Mouse (Mus musculus): ENCODE data around the gene Plxna4.
"Not testable (repeated sequence)": the region's sequence is repeated elsewhere in the genome, so short reads cannot be mapped to it uniquely, and the experiment has no call there.

Gene Plxna4

DNA sequence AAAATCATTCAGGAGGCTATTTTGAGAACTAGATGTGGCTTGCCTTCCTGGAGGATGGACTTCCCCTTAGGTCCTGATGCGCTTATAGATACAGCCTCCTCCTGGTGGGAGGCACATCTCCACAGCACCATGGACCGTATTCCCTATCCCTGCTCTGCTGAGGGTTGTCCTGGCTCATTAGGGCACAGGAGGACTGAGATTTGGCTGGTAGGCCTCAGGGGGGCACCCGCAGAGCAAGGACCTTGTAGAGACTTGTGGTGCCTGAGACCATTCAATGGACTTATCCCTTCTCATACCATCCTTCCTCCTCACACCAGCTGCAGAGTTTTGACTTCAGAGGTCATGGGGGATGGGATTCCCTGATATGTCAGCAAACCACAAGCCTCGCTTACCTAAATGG, 47.8 kb downstream of the Plxna4 start:
- no peak for DNase-seq (ENCODE audit: low spot score in 2 of 2)

DNA sequence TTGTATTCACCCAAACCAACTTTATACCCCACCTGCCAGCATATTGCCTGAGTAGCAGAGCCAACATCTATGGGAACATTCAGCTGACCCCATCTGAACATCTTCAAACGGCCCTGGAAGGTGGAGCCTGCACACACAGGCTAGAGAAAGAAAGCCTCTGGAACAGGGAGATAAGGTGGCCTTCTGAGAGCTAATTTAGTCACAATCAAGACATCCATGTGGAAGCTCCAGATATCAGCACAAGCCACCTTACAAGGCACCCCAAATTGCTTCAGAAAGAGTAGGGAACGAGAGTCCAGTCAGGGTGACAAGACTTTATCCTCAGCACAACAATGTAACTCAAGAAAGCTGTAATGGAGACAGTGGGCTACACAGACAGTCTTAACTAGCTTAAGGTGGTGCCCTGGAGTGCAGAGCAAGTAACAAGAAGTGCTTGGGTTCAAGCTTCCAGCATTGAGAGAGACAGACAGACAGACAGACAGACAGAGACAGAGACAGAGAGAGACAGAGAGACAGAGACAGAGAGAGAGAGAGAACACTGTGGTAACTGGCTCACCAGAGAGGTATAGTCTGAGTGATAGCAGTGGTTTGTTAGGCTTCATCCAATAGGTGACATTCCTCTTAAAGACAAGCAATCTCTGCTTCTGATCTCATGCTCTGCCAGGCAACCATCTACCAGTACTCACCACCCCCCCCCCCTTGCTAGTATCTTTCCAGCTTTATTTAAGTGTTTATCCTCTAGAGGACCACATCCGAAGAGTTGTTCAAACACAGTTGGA, 53.8 kb downstream of the Plxna4 start:
- DNase-seq (ENCODE audit: low spot score in 2 of 2): no peak

DNA sequence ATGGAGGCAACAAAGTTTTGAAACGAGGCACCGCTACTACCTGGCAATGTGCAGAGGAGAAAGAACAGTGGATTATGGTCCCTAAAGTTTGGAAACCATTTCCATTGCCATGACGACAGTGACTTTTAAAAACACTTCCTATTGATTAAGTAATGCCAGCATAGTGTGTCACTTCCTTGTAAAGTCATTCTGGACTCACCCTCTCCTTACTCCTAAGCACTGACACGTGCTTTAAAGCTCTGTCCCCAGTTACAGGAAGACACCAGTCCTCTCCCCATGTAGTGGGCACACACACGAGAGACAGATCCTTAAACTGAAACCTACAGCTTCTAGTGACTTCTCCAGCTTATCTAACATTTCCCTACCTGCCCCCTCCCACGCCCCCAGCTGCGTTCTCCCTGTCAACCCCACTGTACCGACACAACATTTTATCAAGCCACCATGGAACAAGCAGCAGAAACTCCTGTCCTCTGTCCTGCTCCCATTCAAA, 59.9 kb downstream of the Plxna4 start:
- no peak for DNase-seq (ENCODE audit: low spot score in 2 of 2)

GRCm38 (mm10) chr6:32527518-32527917, 60.5 kb downstream of the Plxna4 start:
- no peak for DNase-seq (ENCODE audit: low spot score in 2 of 2)

- no peak for DNase-seq (ENCODE audit: low spot score in 2 of 2)
These were observed 61.2 kb downstream of the Plxna4 start for GRCm38 (mm10) chr6:32526762-32527161.

- no peak for DNase-seq (ENCODE audit: low spot score in 2 of 2)
These were observed 67.9 kb downstream of the Plxna4 start for GRCm38 (mm10) chr6:32520097-32520496.

GRCm38 (mm10) chr6:32518617-32519016, 69.4 kb downstream of the Plxna4 start:
- DNase-seq (ENCODE audit: low spot score in 2 of 2): no peak

GRCm38 (mm10) chr6:32514096-32514495, 73.9 kb downstream of the Plxna4 start:
- no peak for DNase-seq (ENCODE audit: low spot score in 2 of 2)

DNA sequence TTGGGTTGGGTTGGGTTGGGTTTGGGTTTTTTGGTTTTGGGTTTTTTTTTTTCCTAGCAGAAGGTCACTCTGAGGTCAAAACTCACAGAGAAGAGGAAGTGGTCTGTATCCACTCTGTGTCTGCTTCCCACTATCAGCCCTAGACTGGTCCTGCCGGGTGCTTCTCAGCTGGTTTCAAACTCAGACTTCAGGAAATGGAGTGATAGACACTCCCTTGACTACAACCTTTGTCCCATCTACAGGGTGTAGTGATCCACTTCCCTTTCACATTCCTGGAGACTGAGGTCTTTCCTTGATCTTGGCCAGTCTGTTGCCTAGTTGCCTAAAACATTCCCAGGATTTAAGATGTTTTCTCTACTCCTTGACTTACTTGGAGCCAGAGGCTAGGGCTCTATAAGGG, 76.0 kb downstream of the Plxna4 start:
- DNase-seq (ENCODE audit: low spot score in 2 of 2): no peak

- DNase-seq (ENCODE audit: low spot score in 2 of 2): no peak
These were observed 77.1 kb downstream of the Plxna4 start for GRCm38 (mm10) chr6:32510924-32511323.

DNA sequence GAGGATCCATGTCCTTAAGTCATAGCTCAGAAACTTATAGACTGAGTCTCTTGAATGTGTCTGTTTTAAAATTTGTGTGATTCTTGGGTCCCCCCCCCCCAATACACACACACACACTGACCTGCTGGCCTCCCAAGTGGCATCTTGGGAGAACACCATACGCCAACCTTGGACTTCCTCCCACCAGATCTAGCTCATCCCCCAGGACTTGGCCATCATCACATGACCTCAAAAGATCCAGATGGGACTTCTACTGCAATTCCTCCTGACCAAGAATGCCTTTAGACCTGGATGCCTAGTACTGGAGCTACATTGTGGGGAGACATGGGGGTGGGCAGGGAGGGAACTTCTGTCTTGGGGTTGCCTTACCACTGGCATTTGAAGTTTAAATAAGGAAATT, 77.5 kb downstream of the Plxna4 start:
- no peak for DNase-seq (ENCODE audit: low spot score in 2 of 2)

- no peak for DNase-seq (ENCODE audit: low spot score in 2 of 2)
These were observed 78.9 kb downstream of the Plxna4 start for GRCm38 (mm10) chr6:32509046-32509445.

GRCm38 (mm10) chr6:32504963-32505362, 83.0 kb downstream of the Plxna4 start:
- DNase-seq (ENCODE audit: low spot score in 2 of 2): no peak

DNA sequence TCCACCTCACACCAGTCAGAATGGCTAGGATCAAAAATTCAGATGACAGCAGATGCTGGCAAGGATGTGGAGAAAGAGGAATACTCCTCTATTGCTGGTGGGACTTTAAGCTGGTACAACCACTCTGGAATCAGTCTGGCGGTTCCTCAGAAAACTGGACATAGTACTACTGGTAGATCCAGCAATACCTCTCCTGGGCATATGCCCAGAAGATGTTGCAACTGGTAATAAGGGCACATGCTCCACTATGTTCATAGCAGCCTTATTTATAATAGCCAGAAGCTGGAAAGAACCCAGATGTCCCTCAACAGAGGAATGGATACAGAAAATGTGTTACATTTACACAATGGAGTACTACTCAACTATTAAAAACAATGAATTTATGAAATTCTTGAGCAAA, 86.8 kb downstream of the Plxna4 start:
- DNase-seq (ENCODE audit: low spot score in 2 of 2): not testable (repeated sequence)

GRCm38 (mm10) chr6:32498106-32498505, 89.9 kb downstream of the Plxna4 start:
- DNase-seq (ENCODE audit: low spot score in 2 of 2): no peak

GRCm38 (mm10) chr6:32496109-32496508, 91.9 kb downstream of the Plxna4 start:
- no peak for DNase-seq (ENCODE audit: low spot score in 2 of 2)

- no peak for DNase-seq (ENCODE audit: low spot score in 2 of 2)
These were observed 92.5 kb downstream of the Plxna4 start for GRCm38 (mm10) chr6:32495532-32495931.

DNA sequence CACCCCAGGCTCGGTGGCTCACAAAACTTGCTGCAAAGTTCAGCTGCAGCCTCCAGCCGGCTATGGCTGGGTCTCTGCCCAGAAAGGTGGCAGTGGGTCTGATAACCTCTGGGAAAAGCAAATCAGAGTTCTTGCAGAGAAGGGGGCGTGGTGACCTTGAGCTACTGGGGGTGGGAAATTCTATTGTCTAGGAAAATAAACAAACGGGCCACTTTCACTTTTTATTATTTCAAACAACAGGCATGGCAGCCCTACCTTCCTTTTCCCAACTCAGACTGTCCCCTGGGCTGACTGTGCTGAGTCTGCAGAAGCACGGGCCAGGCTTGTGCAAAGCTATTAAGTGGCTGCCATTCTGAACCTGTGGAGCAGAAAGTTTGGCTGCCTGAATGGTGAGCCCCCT, 94.4 kb downstream of the Plxna4 start:
- no peak for DNase-seq (ENCODE audit: low spot score in 2 of 2)

DNA sequence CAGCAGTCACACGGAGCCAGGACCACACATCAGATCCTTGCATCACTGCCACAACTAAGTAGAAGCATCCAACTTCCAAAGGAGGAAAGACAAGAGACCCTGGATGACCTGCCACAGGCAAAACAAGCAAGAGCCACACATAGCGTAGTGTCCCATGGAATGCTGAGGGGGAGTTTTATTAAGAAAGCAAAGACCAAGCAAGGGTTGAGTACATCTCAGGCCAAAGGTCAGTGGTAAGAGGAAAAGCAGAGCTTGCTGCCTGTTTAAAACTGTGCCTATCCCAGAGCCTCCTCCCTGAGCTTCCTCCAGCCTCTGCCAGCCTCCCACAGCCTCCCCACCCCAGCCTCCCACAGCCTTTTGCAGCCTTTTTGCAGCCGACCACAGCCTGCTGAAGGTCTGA, 100.9 kb downstream of the Plxna4 start:
- no peak for DNase-seq (ENCODE audit: low spot score in 2 of 2)

DNA sequence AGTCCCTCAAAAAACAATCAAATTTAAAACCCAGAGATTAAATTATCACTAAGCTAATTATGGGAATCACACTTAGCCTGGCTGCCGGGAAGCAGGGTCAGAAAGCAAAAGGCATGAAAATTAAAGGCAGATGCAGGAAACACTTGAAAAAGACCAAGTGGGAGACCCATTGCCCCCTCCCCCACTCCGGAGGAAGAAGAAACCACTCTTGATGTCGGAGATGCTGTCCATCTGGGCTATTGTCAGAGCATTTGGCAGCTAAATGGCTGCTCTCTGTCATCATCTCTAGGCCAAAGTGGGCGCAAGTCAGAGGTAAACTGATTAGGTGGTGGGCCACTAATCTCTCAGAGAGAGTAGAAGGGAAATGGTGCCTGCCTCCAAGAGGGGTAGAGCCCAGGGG, 105.5 kb downstream of the Plxna4 start:
- DNase-seq (ENCODE audit: low spot score in 2 of 2): no peak

DNA sequence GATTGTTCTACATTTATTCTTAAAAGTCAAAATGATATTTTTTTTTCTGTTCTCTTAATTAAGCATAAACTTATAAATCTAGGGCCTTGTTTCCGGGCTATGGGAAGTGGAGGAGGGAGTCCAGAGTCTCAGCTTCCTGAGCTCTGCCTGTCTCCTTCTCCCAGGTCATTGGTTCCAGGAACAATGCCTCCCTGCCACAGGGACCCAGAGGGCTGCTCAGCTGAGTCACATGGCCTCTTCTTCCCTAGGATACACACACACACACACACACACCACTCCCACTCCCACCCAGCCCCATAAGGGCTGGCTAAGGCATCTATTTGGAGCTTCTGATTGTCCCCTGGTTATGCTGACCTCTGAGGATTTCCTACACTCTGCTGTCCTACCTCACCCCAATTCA, 107.3 kb downstream of the Plxna4 start:
- DNase-seq (ENCODE audit: low spot score in 2 of 2): no peak

DNA sequence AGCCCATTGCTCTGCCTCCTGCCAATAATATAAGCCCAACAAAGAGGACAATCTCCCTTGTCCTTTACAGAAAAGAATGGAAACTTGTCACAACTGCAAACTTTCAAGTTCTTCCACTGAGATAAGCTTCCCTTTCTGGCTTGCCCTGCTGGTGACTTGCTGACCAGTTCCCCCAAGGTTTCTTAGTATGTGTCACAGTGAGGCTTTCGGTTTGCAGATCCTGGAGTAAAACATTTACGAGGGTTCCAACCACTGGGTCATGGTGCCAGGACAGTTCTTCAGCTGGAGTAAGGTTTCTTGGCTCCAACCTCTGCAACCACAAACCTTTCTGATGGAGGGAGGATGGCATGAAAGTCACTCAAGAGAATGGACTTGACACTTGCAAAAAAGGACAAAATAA, 108.2 kb downstream of the Plxna4 start:
- DNase-seq (ENCODE audit: low spot score in 2 of 2): no peak

- no peak for DNase-seq (ENCODE audit: low spot score in 2 of 2)
These were observed 108.7 kb downstream of the Plxna4 start for GRCm38 (mm10) chr6:32479193-32479758.

- no peak for DNase-seq (ENCODE audit: low spot score in 2 of 2)
These were observed 112.0 kb downstream of the Plxna4 start for GRCm38 (mm10) chr6:32475958-32476357.

All from spleen, postnatal 14 days (tissue).